Mouse (Mus musculus) megakaryocyte, adult 5-6 weeks (primary cell): Measurements from ENCODE around the gene Zfp26. TPM values are rescaled to one million over a fixed set of nuclear protein-coding genes. Genes with fewer than 3 reads are reported as not detected.

ENCODE experiments used
- ATAC-seq: 2 replicates; pipeline ENCODE4 v1.8.0; 2016; ENCODE audit warnings: mild to moderate bottlenecking, inconsistent platforms; ENCODE audit not compliant: poor library complexity, severe bottlenecking
- total RNA-seq, 2 experiments: library from RNA; stranded (forward) in 1 of 2; stranded (reverse) in 1 of 2; fragments of 153-499, 151-499 nt in 1 of 2; fragments of 221-1000, 200-1000 nt in 1 of 2; gene quantifications; 2 replicates each; pipeline versions ENCODE4 v1.2.3 to v1.2.4; 2015 to 2017

Gene Zfp26
- total RNA-seq (2015) (23.0 and 27.1 TPM in 2 replicates), total RNA-seq (2017) (33.0 and 36.9 TPM in 2 replicates)

DNA sequence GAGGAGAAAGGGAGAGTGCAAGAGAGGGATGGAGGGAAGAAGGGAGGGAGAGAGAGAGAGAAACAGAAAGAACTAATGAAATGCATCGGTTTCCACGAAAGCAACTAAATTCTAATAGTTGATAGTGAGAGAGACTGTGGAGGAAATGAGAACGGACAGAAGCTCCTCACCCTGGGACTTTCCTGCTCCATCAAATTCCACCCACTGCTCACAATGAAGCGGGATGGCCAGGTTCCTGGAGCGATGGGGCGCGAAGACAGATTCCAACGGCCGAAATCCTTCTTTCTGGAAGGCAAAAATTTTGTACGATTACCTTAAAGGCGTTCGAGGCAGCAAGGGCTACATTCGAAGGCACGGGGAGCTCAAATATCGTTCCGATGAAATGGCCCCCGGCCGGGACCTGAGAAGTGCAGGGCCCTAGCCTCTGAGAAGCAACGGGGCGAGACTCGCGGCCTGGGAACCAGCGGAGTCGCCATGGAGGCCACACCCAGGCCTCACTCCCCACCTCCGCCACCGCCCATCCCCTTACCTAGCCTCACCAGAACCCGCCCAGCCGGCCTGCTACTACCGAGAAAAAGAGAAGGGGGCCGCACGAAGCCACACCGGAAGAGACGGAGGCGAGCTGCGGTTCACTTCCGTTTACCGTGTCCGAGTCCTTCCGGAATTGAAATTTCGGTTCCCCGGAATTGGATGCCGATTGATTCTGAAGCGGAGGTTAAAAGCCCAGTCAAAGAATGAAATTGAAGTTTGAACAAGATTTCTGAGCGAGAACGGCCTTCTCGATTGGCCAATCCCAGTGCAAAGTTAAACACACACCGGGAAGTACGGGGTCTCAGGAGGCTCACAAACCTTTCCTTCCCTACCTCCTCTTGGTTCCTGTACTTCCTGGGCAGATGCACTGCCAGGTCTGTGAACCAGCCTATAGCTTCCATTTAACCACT is at the start of gene Zfp26:
TSS of gene Zfp26 (minus strand) at position 786 of the 941 bp plus-strand sequence.
- ATAC-seq = peak; percentile 98

DNA sequence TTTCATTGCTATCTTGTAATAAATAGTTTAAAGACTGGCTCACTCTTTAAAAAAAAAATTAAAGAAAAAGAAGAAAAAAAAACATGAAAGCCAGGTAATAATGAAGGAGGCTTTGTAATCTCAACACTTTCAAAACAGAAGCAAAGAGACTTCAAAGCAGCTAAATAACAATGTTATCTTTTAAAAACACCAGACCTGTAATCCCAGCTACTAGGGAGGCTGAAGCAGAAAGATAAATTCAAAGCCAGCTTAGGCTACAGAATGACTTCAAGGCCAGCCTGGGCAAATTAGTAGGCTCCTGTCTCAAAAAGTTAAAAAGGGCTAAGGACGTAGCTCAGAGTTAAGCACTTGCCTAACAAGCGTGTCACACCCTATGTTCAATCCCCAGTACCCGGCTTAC is 49.7 kb upstream of the Zfp26 start:
- ATAC-seq = no peak

DNA sequence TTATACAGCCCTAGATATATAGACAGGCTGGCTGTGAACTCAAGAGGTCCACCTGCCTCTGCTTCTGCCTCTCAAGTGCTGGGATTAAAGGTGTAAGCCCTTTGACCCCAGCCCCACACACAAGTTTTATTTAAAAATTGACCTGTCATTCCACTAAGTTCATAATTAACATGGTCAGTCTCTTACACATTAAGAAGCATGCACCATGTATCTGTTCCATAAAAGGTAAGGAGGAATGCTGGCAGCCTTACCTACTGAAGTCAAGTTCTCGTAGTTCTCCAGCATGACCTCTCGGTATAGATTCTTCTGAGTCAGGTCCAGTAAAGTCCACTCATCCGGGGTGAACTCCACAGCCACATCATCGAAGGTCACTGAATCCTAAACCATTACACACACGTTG is 44.8 kb upstream of the Zfp26 start:
- ATAC-seq = no peak

DNA sequence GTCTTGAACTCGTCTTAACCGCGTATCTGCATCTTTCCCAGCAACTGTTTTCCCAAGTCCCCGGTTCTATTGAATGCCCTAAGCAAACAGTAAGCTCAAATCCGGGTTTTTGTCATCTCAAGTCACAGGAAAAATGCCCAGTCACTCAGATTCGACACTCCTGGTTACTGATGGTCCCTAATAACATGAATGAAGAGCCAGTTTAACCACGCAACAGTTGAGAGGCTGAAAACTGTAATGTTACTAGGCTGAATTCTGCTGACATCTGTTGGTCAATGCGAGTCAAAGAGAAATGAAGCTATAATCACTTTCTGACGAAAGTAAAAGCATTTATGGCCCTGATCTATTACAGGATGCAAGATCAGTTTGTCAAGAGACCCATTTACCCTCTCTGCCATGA is 33.3 kb upstream of the Zfp26 start:
- peak; percentile 34 for ATAC-seq

DNA sequence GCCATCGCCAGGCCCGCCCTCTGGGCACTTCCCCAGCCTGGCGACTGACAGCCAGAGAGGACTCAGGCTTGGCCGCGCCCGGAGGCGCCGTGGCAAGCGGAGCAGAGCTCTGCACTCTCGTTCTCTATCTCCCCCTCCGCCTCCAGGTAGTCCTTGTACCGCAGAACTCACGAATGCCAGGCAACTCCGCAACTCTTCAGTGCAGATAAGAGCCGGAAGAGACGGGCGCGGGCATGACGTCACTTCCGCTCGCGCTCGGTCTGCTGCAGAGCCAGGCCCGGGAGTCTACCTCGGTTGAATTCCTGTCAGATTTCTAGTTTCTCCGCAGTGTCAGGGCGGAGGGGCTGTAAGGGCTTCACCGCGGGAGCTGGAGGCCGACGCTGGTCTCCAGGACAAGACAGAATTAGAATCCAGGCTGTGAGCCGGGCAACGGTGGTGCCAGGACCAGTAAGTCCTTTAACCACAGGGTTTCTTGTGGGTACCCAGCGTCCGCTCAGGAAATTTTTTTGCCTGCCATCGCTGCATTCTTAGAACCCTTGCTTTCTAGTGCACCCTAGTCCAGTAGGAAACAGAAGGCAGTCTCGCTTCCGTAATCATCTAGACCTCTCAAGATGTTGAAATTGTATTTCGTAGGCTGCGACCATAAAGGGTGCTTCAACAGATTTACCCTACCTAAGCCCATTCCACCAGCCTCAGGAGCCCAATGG is 32.7 kb upstream of the Zfp26 start, which contains the start of gene Zfp426:
TSS of gene Zfp426 (minus strand) at position 220 of the 707 bp plus-strand sequence.
- peak; percentile 92 for ATAC-seq

DNA sequence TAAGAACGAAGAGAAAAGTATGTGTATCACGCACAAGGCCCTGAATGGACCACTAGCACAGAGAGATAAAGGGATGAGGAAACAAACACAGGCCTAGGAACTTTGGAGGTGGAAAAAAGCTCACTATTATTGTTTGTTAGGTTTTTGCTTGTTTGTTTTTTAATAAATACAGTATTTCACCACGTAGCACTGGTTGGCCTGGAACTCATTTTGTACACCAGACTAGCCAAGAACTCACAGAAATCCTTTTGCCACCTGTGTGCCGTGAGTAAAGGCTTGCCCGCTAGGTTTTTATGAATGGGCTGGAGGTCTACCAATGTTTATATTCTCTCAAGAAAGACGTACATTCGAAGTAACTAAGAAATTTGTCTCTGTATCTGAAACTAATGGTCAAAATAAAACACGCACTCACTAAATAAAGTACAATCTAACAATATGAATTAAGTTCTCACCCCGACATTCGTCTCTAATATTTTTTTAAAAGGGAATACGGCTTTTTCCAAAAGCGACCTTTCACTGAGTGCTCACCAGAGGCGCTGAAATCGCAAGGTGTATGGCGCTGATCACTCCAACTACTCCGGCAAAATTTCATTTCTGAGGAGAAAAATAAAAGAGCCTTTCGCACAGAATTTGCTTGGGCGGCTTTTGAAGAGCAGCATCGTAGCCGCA is 32.0 kb upstream of the Zfp26 start:
- ATAC-seq = no peak

DNA sequence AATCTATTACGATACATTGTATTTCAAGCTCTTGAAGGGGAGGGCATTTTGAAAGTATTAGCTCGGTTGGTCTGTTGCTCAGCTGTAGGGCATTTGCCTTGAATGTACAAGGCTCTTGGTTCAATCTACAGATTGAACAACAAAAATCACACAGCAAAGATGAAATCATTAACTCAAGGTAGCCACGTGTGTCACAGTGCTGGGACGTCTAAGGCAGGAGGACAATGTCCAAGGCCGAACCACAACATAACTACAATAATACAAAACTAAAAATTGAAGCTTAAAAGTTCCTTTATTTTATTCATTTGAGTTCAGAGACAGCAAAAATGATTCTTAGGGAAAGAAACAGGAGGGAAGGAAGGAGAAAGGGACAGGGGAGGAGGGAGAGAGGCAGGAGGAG is 29.6 kb upstream of the Zfp26 start:
- ATAC-seq = no peak

DNA sequence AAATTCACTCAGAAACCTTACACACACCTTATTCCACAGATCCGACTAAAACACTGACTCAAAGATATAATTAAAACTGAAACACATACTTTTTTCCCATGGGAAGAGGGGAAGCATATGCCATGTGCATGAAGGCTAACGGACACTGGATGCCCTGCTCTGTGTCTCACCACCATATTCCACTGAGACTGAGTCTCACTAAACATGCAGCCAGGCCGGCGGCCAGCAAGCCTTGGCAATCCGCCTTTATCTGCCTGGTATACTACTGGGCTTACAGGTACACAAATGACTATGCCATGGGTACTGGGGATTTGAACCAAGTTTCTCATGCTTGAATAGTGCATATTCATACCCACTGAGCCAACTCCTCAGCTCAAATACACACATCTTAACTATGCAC is 19.4 kb upstream of the Zfp26 start:
- ATAC-seq = no peak

DNA sequence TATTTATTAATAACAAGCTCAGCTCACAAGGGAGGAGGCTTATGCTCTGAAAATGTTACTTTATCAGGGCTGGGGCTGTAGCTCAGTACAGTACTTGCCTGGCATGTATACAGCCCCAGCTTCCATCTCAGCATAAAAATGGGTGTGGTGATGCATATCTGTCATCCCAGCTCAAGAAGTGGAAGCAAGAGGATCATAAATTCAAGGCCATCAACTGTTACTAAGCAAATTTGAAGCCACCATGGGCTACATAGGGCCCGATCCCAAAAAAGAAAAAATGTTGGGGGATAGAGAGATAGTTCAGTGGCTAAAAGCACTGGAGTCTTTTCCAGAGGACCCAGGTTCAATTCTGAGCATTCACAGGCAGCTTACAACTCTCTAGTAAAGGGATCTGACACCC is 16.7 kb upstream of the Zfp26 start:
- no peak for ATAC-seq

DNA sequence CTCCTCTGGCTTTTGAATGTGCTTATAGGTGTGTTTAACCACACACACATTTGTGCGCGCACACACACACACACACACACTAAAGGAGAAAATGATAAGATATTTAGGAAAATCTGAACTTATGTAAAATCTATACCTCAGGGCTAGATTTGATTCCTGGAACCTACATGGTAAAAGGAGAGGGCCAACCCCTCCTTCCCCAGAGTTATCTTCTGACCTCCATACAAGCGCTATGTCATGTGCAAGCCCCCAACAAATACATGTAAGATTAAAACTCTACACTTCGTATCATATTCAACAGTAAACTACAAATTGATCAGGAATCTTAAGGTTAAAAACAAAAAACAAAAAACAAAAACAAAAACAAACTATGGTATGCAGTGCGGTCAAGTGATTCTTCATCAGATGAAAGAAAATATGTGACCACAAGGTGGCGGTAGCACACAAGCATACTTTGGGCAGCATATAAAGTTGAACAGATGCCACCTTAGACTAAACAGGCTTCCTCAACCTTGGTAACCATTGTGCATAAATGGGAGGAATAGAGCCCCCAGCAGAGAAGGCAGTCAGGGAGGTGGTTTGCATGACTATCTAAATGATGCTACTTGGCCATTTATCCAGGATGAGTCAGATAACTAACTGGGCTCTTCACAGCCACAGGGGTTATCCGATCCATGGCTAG is 6.9 kb upstream of the Zfp26 start:
- ATAC-seq = peak; percentile 96

DNA sequence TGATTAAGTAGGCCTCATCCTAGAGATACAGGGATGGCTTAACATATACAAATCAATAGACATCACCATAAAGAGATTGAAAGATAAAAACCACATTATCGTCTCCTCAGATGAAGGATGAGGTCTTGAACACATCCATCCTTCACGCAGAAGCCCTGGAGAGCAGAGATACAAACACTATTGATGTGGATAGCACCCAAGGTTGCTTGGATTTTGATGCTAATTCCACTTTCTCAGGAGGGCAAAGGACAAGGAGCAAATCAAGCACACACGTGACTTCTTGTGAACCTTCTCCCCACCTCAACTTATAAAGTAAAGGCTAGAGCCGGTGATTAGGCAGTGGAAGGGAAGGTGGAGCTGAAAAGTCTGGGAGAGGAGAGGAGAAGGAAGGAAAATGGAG is 6.3 kb downstream of the Zfp26 start:
- ATAC-seq = no peak

DNA sequence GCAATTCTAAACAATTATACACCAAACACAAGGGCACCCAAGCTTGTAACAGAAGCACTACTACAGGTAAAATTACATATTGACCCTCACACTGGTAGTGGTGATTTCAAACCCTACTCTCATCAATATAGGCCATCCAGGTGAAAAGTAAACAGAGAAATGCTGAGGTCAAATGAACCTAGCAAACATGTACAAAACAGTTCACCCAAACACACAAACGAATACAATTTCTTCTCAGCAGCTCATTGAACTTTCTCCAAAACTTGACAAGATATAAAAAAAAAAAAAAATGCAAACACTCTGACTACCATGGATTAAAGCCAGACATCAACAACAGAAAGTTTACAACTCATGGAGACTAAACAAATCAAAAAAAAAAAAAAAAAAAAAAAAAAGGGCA is 8.5 kb downstream of the Zfp26 start:
- ATAC-seq = no peak

DNA sequence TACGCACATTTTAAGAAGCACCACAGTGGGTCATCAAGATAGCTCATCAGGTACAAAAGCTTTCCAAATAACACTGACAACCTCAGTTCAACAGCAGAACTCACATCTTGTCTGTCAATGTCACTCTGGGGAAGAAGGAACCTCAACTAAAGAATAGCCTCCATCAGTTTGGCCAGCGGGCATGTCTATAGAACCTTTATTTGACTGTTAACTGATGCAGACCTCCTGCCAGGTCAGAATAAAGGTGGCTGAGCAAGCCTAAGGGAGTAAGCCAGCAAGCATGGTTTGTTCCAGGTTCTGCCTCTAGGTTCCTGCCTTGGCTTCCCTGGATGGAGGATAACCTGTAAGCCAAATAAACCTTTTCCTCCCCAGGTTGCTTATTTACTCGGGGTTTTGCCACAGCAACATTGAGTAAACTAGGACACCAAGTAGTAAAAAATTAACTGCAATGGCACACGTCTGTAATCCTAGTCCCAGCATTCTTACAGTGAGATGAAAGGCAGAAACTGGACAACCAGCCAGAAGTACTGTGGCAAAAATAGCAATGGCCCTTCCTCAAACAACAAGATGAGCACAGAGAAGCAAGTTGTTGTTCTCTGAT is 16.7 kb downstream of the Zfp26 start:
- ATAC-seq = no peak

DNA sequence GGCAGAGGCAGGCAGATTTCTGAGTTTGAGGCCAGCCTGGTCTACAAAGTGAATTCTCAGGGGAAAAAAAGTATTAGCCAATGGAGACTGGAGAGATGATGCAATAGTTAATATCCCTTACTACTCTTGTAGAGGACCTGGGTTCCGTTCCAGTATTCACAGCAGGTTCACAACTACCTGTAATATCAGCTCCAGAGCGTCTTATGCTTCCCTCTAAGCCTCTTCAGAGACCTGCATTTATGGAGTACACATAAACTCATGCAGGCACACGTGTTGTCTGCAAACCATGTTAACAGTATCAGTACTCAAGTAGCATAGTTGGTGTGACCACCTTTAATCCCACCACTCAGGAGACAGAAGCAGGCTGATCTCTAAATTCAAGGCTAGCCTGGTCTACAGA is 30.0 kb downstream of the Zfp26 start:
- ATAC-seq = no peak

DNA sequence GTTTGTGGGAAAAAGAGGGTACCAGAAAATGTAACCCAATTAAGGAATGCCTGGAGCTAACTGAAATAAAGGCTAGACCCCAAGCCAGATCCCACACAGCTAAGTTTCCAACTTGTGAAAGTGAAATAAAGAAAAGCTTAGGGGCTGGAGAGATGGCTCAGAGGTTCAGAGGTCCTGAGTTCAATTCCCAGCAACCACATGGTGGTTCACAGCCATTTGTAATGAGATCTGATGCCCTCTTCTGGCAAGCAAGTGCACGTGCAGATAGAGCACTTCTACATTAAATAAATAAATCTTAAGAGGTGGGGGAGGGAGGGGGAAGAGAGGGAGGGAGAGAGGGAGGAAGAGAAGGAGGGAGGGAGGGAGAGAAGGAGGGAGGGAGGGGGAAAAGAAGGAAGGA is 48.5 kb downstream of the Zfp26 start:
- ATAC-seq = no peak

DNA sequence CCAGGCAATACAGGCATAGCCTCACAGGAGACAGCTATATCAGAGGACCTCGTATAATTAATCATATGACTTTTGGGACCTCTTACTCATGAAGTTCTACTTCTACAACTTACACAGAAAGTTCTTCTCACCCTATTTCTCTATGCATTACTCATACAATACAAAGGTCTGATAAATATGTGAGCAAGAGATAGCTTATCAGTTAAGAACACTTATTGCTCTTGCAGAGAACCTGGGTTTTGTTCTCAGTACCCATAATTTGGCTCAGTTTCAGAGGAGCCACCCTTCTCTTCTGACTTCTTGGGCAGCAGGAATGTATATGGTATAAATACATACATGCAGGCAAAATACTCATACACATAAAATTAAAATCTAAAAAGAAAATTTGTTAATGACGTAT is 50.6 kb downstream of the Zfp26 start:
- no peak for ATAC-seq

DNA sequence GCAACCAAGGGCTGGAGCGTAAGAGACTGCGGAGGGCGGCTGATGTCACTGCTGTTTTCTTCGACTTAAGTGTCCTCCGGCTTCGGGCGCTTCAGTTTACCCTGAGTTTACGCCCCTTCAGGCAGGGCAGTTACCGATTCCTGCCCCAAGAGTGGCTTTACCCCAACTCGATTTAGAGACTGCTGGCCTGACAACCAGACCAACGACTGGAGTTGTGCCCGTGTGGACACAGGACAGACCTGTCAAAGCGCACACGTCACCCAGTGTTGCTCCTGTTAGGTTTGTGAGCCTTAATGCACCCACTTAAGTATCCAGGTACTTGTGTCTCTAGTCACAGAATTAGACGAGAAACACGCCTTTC is 74.6 kb downstream of the Zfp26 start:
- peak; percentile 53 for ATAC-seq

DNA sequence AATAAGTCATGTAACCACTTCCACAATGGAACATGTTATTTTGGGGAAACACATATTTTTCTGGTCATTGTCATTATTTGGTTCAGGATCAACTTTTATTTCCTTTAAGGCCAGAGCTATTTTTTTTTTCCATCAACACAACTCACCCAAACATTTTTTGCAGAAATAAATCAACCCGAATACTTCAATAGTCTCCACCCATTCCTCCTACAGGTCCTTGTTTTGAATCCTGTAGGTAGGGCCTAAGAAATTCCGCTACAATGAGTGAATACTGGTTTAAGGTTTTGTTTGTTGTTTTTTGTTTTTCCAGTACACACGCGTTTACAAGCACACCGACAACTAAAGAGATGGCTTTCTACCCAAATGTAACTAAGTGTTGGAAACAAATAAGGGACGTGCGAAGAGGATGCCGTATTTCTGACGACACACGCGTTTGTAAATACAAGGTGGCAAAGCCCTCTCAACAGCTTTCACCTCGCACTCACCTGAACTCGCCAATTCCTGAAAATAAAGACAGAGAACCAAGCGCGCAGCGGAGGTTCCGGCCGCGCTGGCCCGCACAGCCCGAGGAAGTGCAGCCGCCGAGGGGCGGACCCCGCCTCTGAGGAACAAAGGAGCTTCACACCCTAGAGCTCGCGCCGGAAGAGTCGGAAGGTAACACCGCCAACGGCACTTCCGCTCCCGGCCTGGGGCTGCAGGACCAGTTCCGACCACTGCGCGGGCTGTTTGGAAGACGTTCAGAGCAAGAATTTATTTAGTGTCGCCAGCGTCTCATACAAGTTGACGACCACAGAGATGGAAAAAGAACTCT is 75.2 kb downstream of the Zfp26 start, which contains the start of gene Zfp560:
TSS of gene Zfp560 (minus strand) at position 646 of the 811 bp plus-strand sequence.
- ATAC-seq = peak; percentile 100

DNA sequence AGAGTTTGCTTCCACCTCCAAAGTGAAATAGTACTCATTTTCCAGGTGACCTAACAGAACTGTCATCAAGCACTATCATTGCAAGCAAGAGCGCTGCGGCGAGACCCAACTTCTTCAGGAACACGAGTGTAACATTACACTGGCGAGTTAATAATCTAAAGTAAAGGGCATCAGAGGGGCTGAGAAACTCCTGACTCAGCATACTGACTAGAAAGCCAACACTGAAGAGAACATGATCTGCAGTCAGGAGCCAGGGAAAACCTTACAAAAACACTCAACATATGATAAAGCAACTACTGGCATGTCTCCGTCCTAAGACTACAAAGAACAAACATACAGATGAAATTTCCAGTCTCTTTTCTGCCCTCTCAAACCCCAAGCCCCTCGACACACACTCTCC is 76.3 kb downstream of the Zfp26 start:
- no peak for ATAC-seq
